Mouse (Mus musculus): ENCODE measurements around the gene Cass4. TPM values are rescaled to one million over a fixed set of nuclear protein-coding genes. Genes with fewer than 3 reads are reported as not detected.

Gene Cass4
- polyA plus RNA-seq, 3 experiments from 2014 or later = 9.0 to 14.1 (median 10.6) TPM

Other genes starting within 250 kb of the Cass4 start
- not detected for gene Mc3r, start 145.3 kb upstream of the Cass4 start, polyA plus RNA-seq (2017; shearing (Covaris generic))
- gene Fam210b, start 48.2 kb upstream of the Cass4 start, polyA plus RNA-seq (2017; shearing (Covaris generic)) = 1 to 10 TPM; 7.7 to 9.5 (median 8.1) TPM
- gene Aurka, start 23.3 kb upstream of the Cass4 start, polyA plus RNA-seq (2017; shearing (Covaris generic)) = 10 to 100 TPM in 1 of 3 experiments, 1 to 10 TPM in 2; 6.8 to 41.3 (median 7.5) TPM
- gene Cstf1, start 23.1 kb upstream of the Cass4 start, polyA plus RNA-seq (2017; shearing (Covaris generic)) = 10 to 100 TPM; 28.1 to 31.5 (median 28.8) TPM
- 100 to 1,000 TPM; 125 to 139 (median 135) TPM for gene Rtf2, start 46.8 kb downstream of the Cass4 start, polyA plus RNA-seq (2017; shearing (Covaris generic))
- 1 to 10 TPM; 3.7 to 5.2 (median 3.8) TPM for gene Gcnt7, start 64.8 kb downstream of the Cass4 start, polyA plus RNA-seq (2017; shearing (Covaris generic))
- gene Fam209, start 78.7 kb downstream of the Cass4 start, polyA plus RNA-seq (2017; shearing (Covaris generic)) = 1 to 10 TPM in 2 of 3 experiments, under 1 TPM in 1; 0.83 to 3.0 (median 2.1) TPM
- gene Tfap2c, start 155.8 kb downstream of the Cass4 start, polyA plus RNA-seq (2017; shearing (Covaris generic)) = not detected